Mouse (Mus musculus) MN1 (cell line): ENCODE measurements at regions not wholly inside any gene's neighbourhood (a gene's known extent, or its start where the extent isn't known, plus 50 kb on each side); places are given as distances from the start of the nearest gene placed in this dataset.

ENCODE experiments used
- DNase-seq: peaks from one replicate; pipeline ENCODE4 v3.0.0-alpha.2; 2016; ENCODE audit warnings: low spot score

DNA sequence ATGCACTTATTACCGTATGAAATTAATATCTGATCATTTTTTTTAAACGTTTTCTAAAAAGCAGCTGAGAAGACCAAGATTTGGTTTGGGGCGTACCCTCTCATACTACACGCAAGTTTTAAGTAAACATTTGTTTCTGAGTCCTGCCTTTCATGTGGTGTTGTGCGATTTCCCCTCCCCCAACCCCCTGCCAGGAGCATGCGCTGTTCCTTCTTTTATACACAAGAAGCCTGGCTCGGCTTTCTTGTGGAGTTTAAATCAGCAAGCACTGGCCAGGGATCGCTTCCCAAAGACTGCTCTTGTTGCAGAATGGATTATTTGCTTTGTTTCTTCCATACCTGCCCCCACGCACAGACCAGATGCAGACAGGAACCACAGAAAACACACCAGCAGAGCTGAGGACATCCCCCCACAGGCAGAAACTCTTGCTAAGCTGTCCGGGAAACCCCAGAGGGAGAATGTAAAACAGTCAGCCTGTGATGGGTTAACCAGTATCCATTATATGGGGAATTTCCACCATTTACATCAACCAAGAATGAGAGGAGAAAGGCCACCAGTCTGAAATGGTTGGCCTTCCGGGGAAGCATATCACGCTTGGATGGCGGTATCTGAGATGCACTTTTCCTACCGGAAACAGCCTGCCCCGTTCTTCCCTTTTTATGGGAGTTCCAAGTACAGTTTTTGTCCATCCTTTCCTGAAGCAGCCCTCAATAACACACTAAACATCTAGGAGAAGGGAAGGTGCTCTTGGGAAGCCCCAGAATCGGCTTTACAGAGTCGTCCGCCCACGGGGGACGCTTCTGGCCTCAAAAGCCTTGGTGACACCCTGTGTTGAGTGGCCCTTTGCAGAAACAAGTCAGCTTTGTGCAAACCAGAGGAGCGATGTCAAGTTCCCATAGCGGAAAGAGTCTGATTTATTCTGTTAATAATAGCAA, 91.3 kb downstream of the Tomm20 start:
- DNase-seq = no peak

DNA sequence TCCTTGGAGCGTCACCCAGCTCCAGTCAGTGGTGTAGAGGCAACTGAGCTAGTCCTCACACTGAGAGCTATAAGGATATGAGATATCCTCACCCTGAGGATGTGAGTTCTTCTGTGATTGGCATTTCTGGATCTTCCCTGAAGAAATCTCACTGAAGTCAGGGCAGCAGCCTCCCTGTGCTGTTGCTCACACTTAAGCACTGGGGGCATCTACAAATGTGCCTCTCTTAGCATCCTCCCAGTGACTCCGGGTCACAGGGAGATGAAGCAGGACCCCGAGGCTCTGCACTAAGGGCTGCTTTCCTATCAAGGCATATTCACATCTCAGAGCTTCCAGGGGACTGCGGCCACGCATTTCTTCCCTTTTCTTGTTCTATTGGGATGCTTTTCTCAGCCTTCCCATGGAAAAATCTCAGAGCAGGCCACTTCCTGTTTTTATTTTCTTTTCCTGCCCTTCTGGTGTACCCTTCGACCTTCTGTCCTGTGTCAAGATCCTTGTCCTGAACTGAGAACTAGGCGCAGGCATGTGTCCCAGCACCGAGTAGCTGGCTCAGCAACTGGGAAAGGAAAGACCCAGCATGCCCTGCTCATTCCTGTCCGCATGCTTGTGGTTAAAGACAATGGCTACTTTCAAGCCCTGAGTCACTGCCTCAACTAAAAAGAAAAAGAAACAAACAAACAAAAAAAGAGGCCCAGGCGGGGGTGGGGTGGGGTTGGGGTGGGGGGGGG, 92.8 kb downstream of the Tomm20 start:
- DNase-seq = no peak

DNA sequence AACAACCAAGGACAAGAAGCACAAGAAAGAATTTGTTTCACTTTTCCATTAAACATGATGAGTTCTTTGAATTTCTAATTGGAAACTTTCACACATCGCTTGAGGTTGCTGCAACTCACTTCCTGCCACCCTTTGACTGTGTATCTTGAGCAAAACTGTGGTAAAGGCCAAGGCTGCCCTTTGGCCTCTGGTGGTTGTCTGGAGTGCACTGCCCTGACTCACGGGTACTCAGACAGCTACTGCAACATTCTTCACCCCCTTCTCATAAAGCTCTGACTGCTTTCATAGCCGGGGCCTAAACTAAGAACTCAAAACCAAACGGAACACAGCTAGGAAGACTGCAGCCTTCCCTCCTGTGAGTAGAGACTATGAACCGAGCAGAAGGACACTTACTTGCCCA, 93.5 kb downstream of the Tomm20 start:
- no peak for DNase-seq

DNA sequence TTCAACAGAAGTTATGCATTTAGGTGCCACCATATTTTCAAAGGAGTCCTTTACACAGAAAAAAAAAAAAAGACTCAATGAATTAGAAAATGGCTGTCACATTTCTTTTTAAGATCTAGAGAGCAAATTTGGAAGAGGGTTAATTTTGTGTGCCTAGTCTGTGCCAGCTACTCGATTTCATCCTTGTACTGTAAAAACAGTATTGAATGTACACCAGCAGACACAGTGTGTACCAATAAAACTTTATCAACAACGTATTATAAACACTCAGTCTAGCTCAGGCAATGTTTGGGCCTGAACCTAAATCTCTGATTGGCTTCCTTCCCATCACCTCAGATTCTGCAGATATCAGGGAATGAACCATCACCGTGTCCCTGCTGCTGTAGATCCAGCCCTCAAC, 93.9 kb downstream of the Tomm20 start:
- DNase-seq = no peak

DNA sequence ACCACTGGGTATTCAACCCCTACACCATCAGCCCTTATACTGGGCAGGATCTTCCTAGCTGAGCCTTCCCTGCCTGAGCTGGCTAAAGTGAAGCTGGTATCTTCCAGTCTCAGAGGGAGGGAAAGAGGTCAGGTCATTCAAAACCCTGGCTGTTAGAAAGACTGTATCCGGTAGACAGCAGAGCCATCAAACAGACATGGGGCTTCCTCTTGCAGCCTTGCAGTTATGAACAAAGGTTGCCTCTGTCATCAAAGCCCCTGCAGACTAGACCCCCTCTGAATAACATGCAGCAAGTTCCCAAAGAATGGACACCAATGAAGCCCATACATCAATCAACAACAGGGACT, 95.5 kb downstream of the Tomm20 start:
- no peak for DNase-seq

DNA sequence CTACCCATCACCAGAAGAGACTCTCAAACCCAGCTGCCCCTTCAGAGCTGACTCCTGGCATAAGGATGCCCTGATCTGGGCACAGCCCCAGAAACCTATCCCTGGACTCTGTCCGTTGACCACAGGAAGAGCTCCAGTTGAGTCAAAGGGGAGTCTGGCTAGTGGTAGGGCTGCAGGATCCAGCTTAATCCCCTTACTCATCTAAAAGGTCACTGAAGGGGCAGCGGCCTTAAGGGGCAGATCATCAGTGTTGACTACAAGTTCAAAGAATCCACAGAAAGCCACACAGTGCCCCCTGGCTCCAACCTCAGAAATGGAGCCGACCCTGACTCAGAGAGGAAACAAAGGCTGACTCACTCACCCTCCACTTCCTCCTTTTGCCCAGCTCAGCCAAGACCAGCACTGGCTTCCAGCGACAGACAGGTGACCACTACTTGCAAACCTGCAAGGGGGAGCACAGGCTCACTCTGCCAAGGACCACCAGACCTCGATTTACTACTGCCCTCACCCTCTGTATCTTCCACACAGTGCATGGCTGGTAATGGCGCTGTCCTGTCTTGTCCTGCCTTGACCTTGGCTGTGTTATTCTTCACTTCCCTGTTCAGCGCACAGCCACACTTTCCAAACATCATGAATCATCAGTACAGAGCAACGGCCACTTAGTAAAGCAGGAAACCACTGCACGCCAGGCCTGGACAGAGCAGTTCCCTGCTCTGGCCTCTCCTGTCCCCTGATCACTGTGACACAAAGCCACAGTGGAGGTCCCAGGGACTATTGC, 96.0 kb downstream of the Tomm20 start:
- peak; percentile 81 for DNase-seq

DNA sequence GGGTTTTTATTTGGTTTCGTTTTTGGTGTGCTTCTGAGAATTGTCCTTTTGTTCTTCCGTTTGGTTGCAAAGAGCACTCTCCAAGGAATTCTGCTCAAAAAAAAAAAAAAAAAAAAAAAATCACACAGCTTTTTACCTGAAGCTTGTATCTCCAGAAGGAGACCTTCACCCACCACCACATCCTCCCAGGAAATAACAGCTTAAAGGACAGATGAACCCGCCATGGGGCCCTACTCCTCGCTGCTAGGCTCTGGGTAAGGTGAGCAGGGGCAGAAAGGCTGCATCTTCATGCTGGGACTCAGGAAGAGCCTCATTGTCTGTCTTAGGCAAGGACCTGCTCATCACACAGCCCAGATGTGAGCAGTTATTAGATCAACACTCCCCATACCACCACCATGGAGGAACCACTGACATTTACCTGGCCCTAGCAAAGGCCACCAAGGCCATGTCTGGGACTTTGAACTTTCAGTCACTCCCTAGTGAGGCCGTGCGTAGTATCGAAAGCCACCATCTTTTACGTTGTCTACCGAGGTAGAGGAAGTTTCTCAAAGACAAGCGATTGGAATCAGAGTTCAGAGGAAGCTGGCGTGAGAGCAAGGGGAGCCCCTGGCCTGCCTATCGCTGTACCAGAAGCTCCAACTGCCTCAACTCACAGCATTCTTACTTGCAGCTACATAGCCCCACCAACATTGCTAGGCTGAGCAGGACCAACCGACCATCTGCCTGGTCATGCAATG, 97.1 kb downstream of the Tomm20 start:
- no peak for DNase-seq

DNA sequence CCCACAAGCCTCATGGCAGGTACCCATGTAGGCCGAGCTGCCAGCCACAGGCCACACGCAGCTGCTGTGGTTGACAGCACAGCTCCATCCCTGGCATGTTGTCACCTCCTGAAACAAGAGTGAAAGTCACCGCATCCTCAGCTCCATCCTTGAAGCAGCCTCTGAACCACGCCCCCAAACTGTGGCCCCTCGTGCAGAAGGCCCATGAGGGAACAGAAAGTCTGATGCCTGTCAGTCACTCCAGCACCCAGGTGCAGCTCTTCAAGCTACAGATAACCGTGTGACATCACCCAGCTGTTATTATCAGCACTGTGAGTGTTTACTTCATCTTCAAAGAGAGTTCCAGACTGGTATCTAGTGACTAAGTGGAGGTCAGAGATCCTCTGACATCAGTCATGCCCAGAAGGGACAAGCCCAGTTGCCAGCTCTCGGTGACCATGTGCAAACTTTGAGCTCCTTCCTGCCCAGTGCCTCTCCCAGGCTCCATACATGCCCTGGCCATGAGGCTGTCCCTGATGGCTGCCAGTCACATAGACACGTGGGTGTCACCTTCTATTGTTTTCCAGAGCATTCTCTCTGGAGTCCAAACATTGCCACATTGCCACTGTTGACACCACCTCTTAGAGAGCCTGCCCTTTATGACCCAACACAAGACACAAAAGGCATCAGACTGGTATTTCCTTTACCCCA, 97.8 kb downstream of the Tomm20 start:
- no peak for DNase-seq

DNA sequence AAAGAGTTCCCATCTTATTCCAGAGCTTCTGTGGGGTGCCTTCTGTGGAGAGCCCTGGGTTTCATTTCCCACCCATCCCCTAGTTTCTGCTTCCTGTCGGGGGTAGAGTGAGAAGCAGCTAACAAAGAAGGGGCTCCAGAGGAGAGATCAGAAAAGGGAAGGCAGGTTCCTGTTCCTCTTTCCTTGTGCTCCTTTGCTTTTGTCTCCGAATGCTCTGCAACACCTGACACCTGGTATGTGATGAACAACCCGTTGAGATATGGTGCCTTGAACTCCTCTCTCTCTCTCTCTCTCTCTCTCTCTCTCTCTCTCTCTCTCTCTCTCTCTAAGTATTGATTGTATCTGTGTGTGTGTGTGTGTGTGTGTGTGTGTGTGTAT, 99.5 kb downstream of the Tomm20 start:
- no peak for DNase-seq

DNA sequence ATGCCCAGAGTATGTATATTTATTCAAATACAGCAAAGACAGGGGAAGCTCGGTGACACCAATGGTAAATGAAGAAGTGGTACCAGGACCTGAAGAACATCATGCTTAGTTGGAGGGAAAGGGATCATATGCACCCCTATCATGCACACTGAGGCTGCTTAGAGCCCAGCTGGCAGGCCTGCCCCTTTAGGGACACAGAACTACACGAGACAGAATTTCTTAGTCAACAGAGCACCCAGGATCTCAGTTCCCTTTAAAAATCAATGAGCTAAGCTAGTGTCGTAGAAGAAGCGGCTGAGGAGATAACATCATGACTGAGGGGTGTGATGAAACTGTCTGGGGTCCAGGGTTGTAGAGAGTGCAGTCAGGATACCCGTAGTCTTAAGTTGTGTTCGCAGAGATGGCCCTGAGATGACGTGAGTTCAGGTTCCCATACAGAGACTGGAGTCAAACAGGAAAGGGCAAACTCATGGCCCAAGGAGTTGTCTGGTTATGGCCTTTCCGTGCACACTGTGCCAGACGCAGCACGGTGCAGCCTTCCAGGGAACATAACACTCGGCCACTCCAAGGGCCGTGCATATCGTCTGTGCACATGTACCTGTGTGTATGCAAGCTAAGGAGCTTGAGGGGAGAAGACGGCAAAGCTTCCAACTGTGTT, 100.0 kb downstream of the Tomm20 start:
- DNase-seq = no peak

DNA sequence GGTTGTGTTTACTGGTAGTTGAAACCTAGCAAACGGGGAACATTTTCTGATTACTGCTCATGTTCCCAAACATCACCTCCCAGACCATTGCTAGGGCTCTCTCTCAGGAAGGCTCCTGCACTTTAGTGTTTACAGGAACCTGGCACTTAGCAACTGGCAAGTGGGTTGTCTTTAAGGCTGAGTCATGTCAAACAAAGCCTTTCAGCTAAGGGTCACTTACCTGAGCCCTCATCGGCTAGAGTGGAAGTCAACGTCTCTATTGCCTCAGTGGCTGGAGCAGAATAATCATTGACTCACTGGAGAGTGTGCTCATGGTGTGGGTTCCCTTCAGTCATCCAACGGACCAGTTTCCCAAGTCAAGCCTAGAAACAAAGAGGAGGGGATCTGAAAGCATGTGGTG, 101.0 kb downstream of the Tomm20 start:
- DNase-seq = no peak

DNA sequence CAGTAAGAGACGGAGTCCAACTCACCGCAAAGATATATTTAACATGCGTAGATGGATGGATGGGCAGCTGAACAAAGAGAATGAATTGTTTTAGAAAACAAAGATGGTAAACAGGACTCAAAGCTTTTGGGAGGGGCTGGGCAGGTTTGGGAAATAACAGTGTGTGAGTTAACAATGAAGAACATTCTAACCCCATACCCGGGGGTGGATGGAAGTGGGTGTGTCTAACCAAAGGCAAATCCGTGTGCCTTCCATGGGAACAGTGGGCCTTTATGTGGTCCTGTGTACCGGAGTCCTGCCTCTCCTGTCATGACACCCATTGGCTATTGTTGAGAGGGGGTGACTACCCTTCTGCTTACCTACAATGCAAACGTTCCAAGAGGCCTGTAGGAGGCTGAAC, 104.5 kb downstream of the Tomm20 start:
- no peak for DNase-seq

DNA sequence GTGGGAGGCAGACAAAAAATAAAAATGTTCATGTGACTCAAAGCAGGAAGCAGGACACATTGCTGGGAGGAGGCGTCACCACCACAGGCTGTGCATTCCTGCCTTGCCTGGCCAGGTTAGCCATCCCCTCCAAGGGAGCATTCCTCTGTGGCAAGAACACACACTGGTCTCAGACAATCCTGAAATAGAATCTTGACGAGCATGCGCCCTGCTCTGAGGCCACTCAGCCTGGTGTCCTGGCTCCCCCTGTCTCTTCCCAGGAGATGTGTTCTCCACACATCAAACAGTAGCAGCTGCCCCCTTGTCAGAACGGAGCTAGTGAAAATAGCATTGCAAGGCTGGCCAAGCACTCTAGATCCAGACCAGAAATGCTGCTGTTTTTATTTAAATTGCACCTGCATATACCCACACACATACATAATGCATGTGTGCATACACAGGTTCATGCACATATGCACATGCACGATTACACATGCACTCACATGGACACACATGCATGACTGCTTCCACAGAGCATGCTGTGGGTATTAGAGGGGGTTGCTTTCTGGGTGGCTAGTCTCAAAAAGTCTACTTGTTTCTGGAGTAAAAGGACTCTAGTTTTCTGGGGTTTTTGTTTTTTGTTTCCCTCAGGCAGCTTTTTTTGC, 105.8 kb downstream of the Tomm20 start:
- DNase-seq = peak; percentile 93

DNA sequence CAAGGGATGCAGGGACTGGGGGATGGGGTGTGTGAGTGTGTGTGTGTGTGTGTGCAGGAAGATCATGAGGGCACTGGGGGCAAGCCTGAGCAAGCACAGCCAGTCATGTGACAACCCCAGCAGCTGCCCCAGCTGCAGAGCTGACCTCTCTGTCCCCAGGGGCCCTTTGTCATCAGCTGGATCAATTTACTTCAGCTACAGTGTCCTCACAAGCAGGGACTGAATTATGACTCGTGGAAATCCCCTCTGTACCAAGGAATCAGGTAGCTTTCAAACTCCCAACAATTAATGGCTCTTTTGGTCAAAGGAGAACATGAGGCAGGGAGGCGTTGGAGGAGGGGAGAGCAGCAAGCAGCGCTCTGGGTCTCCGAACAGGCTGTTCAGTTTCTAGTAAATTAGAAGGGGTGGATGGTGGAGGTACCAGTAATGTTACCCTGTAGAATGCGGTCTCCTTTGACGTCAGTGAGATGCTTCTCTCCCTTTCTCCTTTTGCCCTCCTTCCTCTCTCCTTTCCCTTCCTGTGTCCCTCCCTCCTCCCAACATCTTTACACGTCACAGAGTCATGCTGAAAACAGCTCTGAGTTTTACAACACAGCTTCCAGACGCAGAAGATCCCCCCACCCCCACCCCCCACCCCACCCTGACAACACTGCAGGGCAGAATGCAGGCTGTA, 106.5 kb downstream of the Tomm20 start:
- DNase-seq = peak; percentile 77

DNA sequence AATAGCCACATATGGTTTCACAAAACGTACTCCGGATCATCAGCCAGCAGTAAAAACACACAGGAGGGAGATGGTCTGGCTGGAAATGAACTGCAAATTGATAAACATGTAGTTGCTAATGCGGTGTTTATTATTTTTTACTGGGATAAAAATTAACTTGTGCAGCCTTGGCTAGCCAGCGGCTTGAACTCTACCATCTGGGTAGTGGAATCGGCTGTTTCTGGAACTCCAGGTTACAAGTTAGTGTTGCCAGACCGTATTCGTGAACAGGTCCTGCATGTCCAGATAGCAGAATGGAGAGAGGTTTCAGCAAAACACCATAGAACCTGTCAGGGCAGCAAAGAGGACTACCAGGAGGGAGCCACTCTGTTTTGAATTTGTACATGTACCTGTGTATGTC, 107.4 kb downstream of the Tomm20 start:
- DNase-seq = no peak

DNA sequence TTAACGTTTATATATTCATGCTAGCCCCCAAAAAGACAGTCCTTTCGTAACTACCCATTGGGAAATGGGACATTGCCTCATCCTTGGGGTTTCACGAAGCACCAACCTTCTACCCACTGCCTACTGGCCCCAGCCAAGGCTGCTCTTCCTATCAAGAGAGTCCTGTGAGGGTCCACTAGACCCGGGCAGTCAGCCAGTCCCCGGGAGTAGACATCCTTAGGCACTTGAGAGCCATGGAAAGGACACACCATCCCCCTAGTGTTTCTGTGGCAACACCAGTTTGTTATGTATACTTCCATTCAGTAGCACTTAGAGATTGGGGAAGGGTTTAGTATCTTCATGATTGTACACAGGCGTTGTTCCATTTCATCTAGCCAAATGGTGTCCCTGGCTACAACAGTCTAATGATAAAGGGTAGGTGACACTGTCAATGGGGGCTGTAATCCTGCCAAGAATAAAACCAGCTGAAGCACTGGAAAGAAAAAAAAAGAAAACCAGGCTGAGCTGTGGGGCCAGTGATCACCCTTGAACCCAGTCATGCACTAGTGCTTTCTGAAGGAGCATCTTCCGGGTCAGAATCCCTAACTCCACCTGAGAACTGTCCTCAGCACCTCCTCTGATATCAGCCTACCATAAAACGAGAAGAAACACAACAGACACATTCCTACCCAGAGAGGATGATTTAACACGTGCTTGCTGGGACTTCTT, 108.2 kb downstream of the Tomm20 start:
- DNase-seq = no peak

DNA sequence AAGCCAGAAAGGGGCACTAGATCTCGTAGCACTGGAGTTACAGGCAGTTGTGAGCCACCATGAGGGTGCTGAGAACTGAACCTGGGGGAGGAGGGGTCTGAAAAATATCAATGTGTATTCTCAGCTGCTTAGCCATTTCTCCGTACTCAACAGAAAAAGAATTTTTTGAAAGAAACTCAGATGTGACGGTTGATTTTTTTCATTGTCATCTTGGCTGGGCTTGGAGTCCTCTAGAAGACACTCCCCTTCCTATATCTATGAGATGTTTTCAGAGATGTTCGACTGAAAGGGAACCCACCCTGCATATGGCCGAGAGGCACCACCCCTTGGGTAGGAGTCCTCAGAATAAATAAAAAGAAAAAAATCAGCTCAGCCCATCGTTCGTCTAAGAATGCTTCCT, 110.1 kb downstream of the Tomm20 start:
- no peak for DNase-seq

DNA sequence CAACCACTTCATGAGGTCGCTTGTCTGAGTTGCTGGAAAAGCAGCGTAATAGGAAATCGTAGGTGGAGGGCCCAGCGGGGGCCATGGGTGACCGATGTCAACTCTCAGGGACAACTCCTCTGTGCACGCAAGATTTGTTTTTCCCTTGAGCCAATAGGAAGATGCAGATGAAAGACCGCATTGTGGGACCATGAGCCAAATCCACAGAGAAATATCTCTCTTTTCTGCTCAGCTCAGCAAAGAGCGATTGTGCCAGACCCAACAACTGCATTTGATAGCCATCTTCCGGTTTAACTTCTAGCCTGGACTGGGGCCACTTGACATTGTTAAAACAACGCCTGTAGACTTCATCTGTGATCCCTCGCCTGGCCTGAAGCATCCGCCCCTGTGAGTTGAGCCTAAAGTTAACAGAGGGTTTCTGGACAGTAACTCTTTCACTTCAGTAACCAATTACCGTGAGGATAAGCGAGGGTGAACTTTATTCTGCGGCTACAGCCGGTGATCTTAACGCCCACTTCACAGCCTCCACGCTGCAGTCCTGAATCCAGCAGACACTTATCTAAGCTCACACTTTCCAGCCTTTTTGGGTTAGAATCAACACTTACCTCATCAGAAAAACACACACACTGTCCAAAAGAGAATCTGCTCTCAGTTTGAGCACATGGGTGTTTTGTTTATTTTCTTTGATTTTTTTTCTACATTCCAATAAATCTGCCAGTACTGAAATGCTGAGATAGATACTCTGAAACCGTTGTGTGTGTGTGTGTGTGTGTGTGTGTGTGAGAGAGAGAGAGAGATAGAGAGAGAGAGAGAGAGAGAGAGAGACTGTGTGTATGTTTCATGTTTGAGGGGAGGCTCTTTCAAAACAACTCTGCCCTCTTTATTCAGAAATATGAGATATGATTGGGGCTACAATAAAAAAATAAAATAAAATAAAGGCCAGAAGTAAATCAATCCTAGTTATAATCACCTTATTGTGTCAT, 111.9 kb downstream of the Tomm20 start:
- DNase-seq = peak; percentile 60
